Mouse (Mus musculus) forebrain, embryonic 11.5 days (tissue): ENCODE results near the gene Tubd1. TPM values are rescaled to one million over a fixed set of nuclear protein-coding genes. Genes with fewer than 3 reads are reported as not detected.

Experiments used
- ATAC-seq: fragments of 200-750 bp; cut with Nextera tagmentation; replicated peaks from 2 replicates; pipeline ENCODE4 v1.8.0; 2017; ENCODE audit warnings: moderate TSS enrichment; ENCODE audit not compliant: low FRiP score
- DNase-seq: peaks from one replicate; pipeline ENCODE4 v3.0.0-alpha.2; 2017; ENCODE audit warnings: low spot score
- H3K27ac ChIP-seq: fragments of 300-500 bp; sonication (generic); 2 replicates; pipeline ENCODE4 v1.5.1; 2014; ENCODE audit warnings: low read depth, low read length
- H3K27me3 ChIP-seq: fragments of 300-500 bp; sonication (generic); 2 replicates; pipeline ENCODE4 v1.6.1; 2014; ENCODE audit warnings: mild to moderate bottlenecking, low read length, mixed read lengths; ENCODE audit not compliant: control insufficient read depth, insufficient read depth
- H3K36me3 ChIP-seq: fragments of 300-500 bp; sonication (generic); 2 replicates; pipeline ENCODE4 v1.6.1; 2014; ENCODE audit warnings: mild to moderate bottlenecking, low read length, moderate library complexity, mixed read lengths; ENCODE audit not compliant: control insufficient read depth, insufficient read depth
- H3K4me1 ChIP-seq: fragments of 300-500 bp; sonication (generic); replicated peaks from 2 replicates; pipeline ENCODE4 v1.6.1; 2014; ENCODE audit warnings: low read length, mixed read lengths; ENCODE audit not compliant: control insufficient read depth, insufficient read depth
- H3K4me2 ChIP-seq: fragments of 300-500 bp; sonication (generic); 2 replicates; pipeline ENCODE4 v1.6.1; 2014; ENCODE audit warnings: low read depth, mild to moderate bottlenecking, low read length, moderate library complexity, mixed read lengths; ENCODE audit not compliant: severe bottlenecking
- H3K4me3 ChIP-seq: fragments of 300-500 bp; sonication (generic); 2 replicates; pipeline ENCODE4 v1.5.1; 2014; ENCODE audit warnings: low read depth, low read length
- H3K9ac ChIP-seq: fragments of 300-500 bp; sonication (generic); 2 replicates; pipeline ENCODE4 v1.6.1; 2014; ENCODE audit warnings: low read length
- H3K9me3 ChIP-seq: fragments of 300-500 bp; sonication (generic); 2 replicates; pipeline ENCODE4 v1.6.1; 2016; ENCODE audit warnings: low read length, mixed read lengths; ENCODE audit not compliant: control insufficient read depth
- WGBS: fragments of 180-500 bp; shearing (Covaris S2); extraction: QIAGEN DNeasy Blood & Tissue Kit; methylation state at CpG from one replicate; pipeline ENCODE4 v1.1.7; 2014; 5-methylcytosine and 5-hydroxymethylcytosine counted together
- polyA plus RNA-seq: library from polyadenylated mRNA; unstranded; fragments of >200 nt; fragmentation: Nextera tagmentation; extraction: Ambion mirVana; gene quantifications from 2 replicates; pipeline ENCODE4 v1.2.1, GENCODE M21; 2014

Gene Tubd1
- polyA plus RNA-seq, 1 experiment from 2014 or later: 13.9 TPM

- no peak for DNase-seq
- Histone ChIP-seq H3K9me3 (no peaks in the 10 kb centered on the region), H3K27me3 (no peaks in the 10 kb centered on the region), H3K27ac (no peak overlapping the region), H3K4me1 (no peaks in the 10 kb centered on the region), H3K4me3 (no peak overlapping the region), H3K4me2 (no peak overlapping the region), H3K9ac (no peak overlapping the region), H3K36me3 (no peaks in the 10 kb centered on the region)
- 91% methylated on average over 14 of the region's 14 CpGs for WGBS
- ATAC-seq: no peak
These were observed 39.5 kb downstream of the Tubd1 start for GRCm38 (mm10) chr11:86583990-86584897.

GRCm38 (mm10) chr11:86584898-86585597 is 40.3 kb downstream of the Tubd1 start:
- H3K4me3 ChIP-seq: no peak overlapping the region

DNA sequence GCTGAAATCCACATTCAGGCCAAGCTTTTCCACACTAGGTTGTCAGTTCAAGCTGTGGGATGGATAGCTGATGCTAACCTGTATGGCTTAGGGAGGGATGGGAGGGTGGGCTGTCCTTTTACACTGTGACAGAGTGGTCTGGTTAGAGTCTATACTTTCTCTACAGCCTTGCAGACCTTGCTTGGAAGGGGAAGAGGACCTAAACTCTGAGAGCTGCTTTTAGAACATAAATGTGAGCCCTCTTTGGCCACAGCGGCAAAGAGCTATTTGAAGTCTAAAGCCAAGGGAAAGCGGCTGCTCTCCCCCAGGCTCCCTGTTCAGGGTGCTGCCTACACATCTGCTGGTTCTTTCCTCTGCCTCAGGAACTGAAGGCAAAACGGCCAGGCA is 40.8 kb downstream of the Tubd1 start:
- ATAC-seq (no peak), DNase-seq (no peak)
- WGBS: 39% methylated on average over 3 of the region's 3 CpGs
- no peaks in the 10 kb centered on the region for H3K9me3 ChIP-seq
- H3K27ac ChIP-seq: no peak overlapping the region
- no peaks in the 10 kb centered on the region for H3K4me1 ChIP-seq
- no peak overlapping the region for H3K4me2 ChIP-seq
- H3K36me3 ChIP-seq: no peaks in the 10 kb centered on the region
- H3K4me3 ChIP-seq: no peak overlapping the region
- no peaks in the 10 kb centered on the region for H3K27me3 ChIP-seq
- no peak overlapping the region for H3K9ac ChIP-seq

More at GRCm38 (mm10) chr11:86584898-86585597, 40.3 kb downstream of the Tubd1 start:
- Histone ChIP-seq H3K9me3 (no peaks in the 10 kb centered on the region), H3K27ac (no peak overlapping the region), H3K36me3 (no peaks in the 10 kb centered on the region), H3K9ac (no peak overlapping the region), H3K4me2 (no peak overlapping the region), H3K27me3 (no peaks in the 10 kb centered on the region), H3K4me1 (no peaks in the 10 kb centered on the region)
- 68% methylated on average over 7 of the region's 7 CpGs for WGBS
- ATAC-seq (no peak), DNase-seq (no peak)

GRCm38 (mm10) chr11:86586177-86586867 is 41.5 kb downstream of the Tubd1 start:
- H3K9me3 ChIP-seq: no peaks in the 10 kb centered on the region
- 23% methylated on average over 12 of the region's 12 CpGs for WGBS
- no peak for ATAC-seq
- no peak overlapping the region for H3K4me2 ChIP-seq
- DNase-seq: no peak
- no peaks in the 10 kb centered on the region for H3K27me3 ChIP-seq
- H3K27ac ChIP-seq: no peak overlapping the region
- H3K4me1 ChIP-seq: no peaks in the 10 kb centered on the region
- no peak overlapping the region for H3K9ac ChIP-seq
- no peaks in the 10 kb centered on the region for H3K36me3 ChIP-seq
- H3K4me3 ChIP-seq: no peak overlapping the region

GRCm38 (mm10) chr11:86586868-86587792 is 42.3 kb downstream of the Tubd1 start:
- WGBS: 16% methylated on average over 15 of the region's 15 CpGs
- Histone ChIP-seq H3K4me3 (no peak overlapping the region), H3K9me3 (no peaks in the 10 kb centered on the region), H3K27ac (no peak overlapping the region), H3K9ac (no peak overlapping the region), H3K4me2 (peak overlapping the region; percentile 18; the same call in 1 of the 2 replicates), H3K36me3 (no peaks in the 10 kb centered on the region), H3K27me3 (no peaks in the 10 kb centered on the region), H3K4me1 (no peaks in the 10 kb centered on the region)
- DNase-seq: no peak
- ATAC-seq: no peak

DNA sequence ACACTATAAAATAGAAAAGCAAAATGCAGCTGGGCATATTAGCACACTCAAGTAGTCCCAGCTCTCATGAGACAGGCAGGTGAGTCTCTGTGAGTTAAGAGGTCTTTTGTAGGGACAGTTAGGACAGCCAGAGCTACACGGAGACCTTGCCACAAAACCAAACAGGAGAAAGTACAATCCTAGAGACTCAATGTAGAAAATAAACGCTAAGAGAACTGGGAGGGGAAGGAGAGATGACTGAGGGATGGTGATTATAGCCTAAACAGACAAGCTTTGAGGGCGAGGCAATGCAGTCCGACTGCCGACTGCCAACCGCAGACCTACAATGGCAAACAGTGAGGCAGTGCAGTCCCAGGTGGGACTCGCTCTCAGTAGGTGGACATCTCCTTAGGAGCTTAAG is 43.0 kb downstream of the Tubd1 start:
- no peaks in the 10 kb centered on the region for H3K4me1 ChIP-seq
- WGBS: 42% methylated on average over 7 of the region's 7 CpGs
- H3K27ac ChIP-seq: no peak overlapping the region

GRCm38 (mm10) chr11:86588583-86589298 is 44.0 kb downstream of the Tubd1 start:
- H3K4me2 ChIP-seq: no peak overlapping the region

More for the DNA sequence above, 43.0 kb downstream of the Tubd1 start:
- DNase-seq: no peak
- Histone ChIP-seq H3K4me2 (no peak overlapping the region), H3K9ac (no peak overlapping the region), H3K4me3 (no peak overlapping the region), H3K36me3 (no peaks in the 10 kb centered on the region), H3K27me3 (no peaks in the 10 kb centered on the region), H3K9me3 (no peaks in the 10 kb centered on the region)
- no peak for ATAC-seq

More at GRCm38 (mm10) chr11:86588583-86589298, 44.0 kb downstream of the Tubd1 start:
- no peak overlapping the region for H3K9ac ChIP-seq
- no peak for DNase-seq
- no peak overlapping the region for H3K27ac ChIP-seq
- H3K27me3 ChIP-seq: no peaks in the 10 kb centered on the region
- no peak overlapping the region for H3K4me3 ChIP-seq
- WGBS: 95% methylated on average over 4 of the region's 4 CpGs
- no peak for ATAC-seq
- H3K9me3 ChIP-seq: no peaks in the 10 kb centered on the region
- H3K36me3 ChIP-seq: no peaks in the 10 kb centered on the region
- no peaks in the 10 kb centered on the region for H3K4me1 ChIP-seq
